Mouse (Mus musculus): ENCODE measurements around the gene Wdr54.

- TF ChIP-seq CTCF (IDR thresholded peaks at IDR 0.05; ENCODE audit: extremely low read depth, insufficient read depth, low read length), result no peak
- TF ChIP-seq POLR2A (IDR thresholded peaks at IDR 0.05; ENCODE audit: extremely low read depth, insufficient read depth, low read length), result no peak
Measured at GRCm38 (mm10) chr6:83136291-83136880, 19.8 kb downstream of the Wdr54 start.
